Mouse (Mus musculus): Measurements from ENCODE around the gene Cox4i1. TPM values are rescaled to one million over a fixed set of nuclear protein-coding genes. Genes with fewer than 3 reads are reported as not detected.
A peak's percentile ranks its signal among the peaks of the same experiment; 100 is the strongest.

The Cox4i1 gene
- total RNA-seq, 2 experiments from 2014 or later = 475 to 731 TPM

DNA sequence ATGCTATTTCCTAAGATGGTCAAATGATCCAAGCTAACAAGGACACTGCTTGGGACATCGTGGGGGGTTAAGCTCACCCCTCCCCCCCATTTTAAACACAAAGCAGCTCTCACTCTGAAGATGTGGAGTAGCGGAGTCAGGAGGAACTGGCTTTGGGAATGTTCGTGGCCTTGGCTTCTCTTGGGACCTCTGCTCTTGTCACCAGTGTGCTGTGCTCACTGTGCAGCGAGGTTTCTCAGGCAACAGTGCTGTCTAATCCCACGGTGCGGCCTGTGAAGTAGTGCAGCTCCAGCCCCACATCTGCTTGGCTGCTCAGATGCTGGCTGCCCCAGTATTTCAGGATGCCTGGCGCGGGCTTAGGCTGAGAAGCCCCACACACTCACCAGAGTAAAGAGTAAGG is 10.6 kb upstream of the Cox4i1 start:
- no peak for ATAC-seq (replicated peaks; ENCODE audit: poor library complexity)

GRCm38 (mm10) chr8:120664566-120664965 is 3.5 kb upstream of the Cox4i1 start:
- ATAC-seq (replicated peaks; ENCODE audit: poor library complexity) = 0 out of 2 replicates have a peak, but pooled peaks have one; percentile 17

DNA sequence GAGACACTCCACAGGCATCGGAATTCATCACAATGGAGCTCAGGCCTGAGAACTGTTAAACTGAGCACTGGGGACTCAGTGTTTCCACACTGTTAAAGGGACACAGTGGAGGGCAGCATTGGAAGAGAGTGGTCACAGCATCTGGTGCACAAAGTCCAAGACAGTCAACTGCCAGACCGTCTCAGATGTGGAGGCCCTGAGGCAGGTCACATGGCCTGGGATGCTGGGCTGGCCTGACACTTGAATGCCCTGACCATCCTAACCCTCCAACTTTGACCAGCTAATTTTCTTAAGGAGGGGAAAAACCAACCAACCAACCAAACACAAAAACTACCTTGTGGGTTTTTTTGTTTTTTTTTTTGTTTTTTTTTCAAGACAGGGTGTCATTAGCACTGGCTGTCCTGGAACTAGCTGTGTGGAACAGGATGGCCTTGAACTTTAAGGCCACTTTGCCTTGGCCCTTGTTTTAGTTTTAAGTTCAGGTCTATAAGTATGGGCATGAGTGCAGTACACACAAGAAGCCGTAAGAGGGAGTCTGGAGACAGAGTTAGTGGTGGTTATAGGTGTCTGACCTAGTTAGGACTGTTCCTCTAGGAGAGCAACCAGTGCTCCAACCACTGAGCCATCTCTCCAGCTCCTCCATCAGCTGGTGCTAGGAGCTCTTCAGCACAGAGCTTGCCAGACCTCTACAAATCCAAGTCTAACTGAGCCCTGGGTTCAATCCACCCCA is 2.1 kb upstream of the Cox4i1 start:
- ATAC-seq (replicated peaks; ENCODE audit: poor library complexity) = peak; percentile 21; the same call in 1 of the 2 replicates

- ATAC-seq (replicated peaks; ENCODE audit: poor library complexity) = no peak
Measured at GRCm38 (mm10) chr8:120666807-120667470, 1.1 kb upstream of the Cox4i1 start.

- ATAC-seq (replicated peaks; ENCODE audit: poor library complexity) = peak; percentile 5; the same call in 1 of the 2 replicates
Measured at GRCm38 (mm10) chr8:120668374-120668905, 418 bp downstream of the Cox4i1 start, which contains the start of gene Emc8. Emc8 (minus strand) TSS chr8:120668573.

GRCm38 (mm10) chr8:120671775-120672174 is 3.8 kb downstream of the Cox4i1 start:
- ATAC-seq (replicated peaks; ENCODE audit: poor library complexity) = no peak

DNA sequence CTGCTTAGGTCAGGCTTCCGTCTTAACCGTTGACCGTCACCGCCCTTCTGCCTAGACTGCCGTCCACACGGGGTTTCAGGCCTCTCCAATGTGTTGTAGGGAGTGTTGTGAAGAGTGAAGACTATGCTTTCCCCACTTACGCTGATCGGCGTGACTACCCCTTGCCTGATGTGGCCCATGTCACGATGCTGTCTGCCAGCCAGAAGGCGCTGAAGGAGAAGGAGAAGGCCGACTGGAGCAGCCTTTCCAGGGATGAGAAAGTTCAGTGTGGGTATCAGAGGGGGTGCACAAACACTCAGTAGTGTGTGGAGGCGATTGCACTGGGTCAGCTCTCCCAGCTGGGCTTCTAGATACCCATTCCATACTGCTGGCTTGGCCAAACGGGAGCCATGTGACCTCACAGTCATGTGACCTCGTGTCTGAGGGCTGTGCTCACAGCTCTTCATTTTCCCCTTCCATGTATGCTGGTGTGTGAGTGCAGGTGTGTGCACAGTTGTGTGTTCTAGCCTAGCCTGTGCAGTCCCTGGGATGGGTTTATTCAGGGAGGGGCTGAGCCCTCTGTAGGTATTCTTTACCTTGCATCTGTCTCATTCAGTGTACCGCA is 4.7 kb downstream of the Cox4i1 start:
- no peak for ATAC-seq (replicated peaks; ENCODE audit: poor library complexity)

GRCm38 (mm10) chr8:120673298-120673697 is 5.3 kb downstream of the Cox4i1 start:
- no peak for ATAC-seq (replicated peaks; ENCODE audit: poor library complexity)

- no peak for ATAC-seq (replicated peaks; ENCODE audit: poor library complexity)
Measured at GRCm38 (mm10) chr8:120675718-120676117, 7.7 kb downstream of the Cox4i1 start.

DNA sequence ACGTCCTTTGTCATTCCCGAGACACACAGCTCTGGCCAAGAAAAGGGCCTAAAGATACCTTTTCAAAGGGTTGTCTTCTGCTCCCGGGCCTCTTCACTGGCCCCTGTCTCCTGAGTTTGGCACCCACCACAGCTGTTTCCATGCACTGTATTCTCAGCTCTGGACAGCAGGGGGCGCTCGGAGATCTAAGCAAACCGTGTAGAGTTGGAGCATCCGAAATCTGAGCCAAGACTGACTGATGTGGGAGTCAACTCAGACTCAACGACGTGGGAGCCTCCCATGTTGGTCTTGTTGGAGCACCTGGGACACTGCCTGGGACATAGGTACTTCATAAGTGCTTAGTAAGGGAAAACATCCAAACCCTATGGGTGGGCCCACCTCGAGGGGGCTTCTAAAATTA is 10.4 kb downstream of the Cox4i1 start:
- ATAC-seq (replicated peaks; ENCODE audit: poor library complexity) = peak; percentile 87

DNA sequence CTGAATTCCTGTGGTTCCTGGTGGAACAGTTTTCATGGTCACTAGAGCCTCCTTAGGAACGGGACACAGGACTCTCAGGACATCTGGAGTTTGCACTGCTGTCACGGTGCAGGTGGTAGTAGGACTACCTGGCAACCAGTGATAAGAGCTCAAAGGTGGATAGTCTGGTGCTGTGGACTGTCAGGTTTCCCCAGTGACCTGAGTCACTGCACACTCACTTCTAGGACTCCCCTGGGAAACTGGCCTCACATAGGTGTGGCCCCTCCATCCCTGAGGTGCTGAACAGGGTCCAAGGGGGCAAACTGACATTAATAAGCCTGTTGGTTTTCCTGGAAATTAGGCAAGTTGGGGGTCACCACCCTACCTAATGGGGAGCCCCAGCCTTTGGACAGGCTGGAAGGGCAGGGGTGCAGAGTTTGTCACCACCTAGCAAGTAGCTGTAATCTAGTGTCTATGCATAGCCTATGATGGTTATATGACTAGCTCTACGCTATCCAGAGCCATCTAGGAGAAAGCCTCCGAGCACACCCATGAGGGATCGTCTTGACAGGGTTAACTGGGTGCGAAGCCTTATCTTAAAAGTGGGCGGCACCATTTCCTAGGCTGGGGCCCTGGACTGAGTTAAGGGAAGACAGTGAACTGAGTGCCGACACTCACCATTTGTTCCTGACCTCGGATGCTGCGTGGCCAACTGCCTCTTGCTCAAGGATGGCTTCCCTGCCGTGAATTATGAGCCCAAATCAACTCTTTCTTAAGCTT is 11.8 kb downstream of the Cox4i1 start:
- no peak for ATAC-seq (replicated peaks; ENCODE audit: poor library complexity)

DNA sequence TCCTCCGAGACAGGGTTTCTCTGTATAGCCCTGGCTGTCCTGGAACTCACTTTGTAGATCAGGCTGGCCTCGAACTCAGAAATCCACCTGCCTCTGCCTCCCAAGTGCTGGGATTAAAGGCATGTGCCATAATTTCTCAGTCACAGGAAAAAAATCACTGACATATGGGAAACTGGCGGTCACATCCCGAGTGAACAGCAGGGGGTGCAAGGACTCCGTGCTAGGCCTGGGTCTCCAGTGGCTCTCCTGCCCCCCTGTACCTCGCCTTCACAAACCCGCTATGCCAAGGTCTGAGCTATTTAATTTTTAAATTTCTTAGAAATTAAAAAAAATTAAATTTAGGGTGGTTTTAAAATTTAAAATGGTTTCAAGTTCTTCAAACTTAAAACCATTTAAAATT is 12.4 kb downstream of the Cox4i1 start:
- ATAC-seq (replicated peaks; ENCODE audit: poor library complexity) = peak; percentile 52; the same call in 1 of the 2 replicates

DNA sequence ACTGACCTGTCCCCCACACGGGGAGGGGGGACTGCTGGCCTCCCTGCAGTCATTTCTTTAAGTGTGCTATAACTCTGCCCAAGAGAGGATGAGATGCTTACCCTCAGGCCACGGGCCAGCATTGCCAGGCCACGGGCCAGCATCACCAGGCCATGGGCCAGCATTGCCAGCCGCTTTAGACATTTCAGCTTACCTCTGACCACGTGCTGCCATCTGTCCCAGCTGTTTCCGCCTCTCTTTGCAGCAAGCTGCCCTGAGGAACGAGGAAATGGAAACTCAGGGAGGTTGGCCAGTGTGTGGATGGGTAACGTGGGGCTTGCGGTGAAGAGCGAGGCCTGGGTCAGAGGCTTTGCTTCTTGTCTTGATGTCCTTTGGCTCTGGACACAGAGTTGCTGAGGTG is 13.1 kb downstream of the Cox4i1 start:
- no peak for ATAC-seq (replicated peaks; ENCODE audit: poor library complexity)

GRCm38 (mm10) chr8:120683602-120684001 is 15.6 kb downstream of the Cox4i1 start:
- peak; percentile 63 for ATAC-seq (replicated peaks; ENCODE audit: poor library complexity)

DNA sequence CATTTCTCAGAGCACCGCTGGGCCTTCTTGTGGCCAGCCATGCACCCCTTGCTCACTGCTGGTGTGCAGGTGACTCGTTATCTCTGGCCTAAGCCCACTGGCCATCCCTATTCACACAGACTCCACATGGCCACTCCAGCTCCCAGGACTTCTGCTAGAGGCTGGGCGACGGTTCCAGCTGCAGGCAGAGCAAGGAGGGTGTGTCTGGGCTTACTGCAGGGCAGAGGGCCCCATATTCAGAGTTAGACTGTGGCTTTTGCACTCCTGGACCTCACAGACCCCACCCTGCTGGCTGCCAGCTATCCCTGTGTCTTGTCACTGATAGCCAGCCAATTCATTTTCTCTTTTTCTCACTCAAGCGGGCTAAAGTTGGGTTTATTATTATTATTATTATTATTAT is 16.1 kb downstream of the Cox4i1 start:
- ATAC-seq (replicated peaks; ENCODE audit: poor library complexity) = no peak

DNA sequence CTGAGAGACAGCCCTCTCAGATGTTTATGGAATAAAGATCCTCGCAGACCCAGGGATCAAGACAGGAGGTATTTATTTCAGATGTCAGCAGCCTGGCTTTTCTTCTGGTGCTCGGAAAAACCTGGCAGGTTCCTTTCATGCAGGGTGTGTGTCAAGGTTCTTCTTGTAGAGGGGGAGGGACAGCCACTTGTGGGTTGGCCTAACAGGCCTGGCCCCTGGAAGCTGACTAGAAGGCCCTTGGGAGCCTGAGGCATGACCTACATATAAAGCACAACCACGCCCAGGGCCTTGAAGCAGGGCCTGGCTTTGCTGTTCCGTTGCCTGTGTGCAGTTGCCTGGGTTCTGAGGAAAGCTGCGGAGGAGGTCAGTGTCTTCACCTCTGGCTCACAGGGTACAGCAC is 17.1 kb downstream of the Cox4i1 start:
- no peak for ATAC-seq (replicated peaks; ENCODE audit: poor library complexity)

DNA sequence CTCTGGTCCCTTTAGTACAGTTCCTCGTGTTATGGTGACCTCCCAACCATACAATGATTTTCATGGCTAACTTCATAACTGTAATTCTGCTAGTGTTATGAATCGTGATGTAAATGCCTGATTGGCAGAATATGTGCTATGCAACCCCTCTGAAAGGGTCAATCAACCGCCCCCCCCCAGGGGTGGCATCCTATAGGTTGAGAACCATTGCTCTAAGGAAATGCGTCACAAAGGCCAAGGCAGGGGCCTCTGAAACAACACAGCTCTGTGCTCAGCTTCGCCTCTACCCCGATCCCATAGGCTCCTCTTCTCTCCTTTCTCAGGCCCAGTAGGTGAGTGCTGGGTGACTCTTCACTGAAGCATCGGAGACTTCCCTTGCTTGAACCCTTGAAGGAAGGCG is 17.6 kb downstream of the Cox4i1 start:
- ATAC-seq (replicated peaks; ENCODE audit: poor library complexity) = no peak

DNA sequence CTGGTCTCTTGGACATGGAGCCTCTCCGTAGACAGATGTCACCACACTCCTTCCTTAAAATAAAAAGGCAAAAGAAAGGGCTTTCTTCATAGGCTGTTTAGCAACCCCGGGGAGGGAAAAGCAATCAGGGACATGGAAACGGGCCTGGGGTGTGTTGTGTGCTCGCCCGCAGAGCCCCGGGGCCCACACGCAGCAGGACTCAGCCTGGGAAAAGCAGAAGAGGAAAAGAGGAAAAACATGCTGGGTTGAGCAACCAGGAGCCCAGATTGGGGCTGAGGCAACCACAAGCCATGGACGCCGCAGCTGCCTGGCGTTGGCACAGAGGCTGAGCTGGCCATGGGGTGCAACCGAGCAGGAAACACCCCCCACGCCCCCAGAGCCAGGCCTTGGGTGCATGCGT is 18.0 kb downstream of the Cox4i1 start:
- peak; percentile 83 for ATAC-seq (replicated peaks; ENCODE audit: poor library complexity)

DNA sequence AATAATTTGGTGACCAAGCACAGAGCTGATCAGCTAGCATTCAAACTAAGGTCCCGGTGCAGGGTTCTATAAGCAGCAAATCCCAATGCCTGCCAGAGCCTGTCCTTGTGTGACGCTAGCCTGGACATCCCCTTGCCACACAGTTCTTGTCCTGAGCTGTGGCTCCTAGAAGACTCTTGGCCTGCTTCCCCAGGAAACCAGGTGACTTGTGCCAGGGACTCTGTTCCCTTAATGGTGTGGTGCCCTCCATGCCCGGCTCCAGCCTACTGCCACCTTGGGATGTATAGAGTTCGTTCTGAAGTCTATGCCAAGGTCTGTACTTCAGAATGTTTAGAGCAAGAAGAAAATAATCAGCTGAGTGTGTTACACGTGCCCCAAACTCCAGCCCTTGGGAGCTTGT is 18.6 kb downstream of the Cox4i1 start:
- ATAC-seq (replicated peaks; ENCODE audit: poor library complexity) = no peak

GRCm38 (mm10) chr8:120687786-120688185 is 19.8 kb downstream of the Cox4i1 start:
- ATAC-seq (replicated peaks; ENCODE audit: poor library complexity) = no peak

- no peak for ATAC-seq (replicated peaks; ENCODE audit: poor library complexity)
Measured at GRCm38 (mm10) chr8:120688511-120688910, 20.5 kb downstream of the Cox4i1 start.
